Mouse (Mus musculus) forebrain, embryonic 11.5 days (tissue): Measurements from ENCODE around the gene Apob. TPM values are rescaled to one million over a fixed set of nuclear protein-coding genes. Genes with fewer than 3 reads are reported as not detected.

ENCODE experiments used
- ATAC-seq: fragments of 200-750 bp; cut with Nextera tagmentation; replicated peaks from 2 replicates; pipeline ENCODE4 v1.8.0; 2017; ENCODE audit warnings: moderate TSS enrichment; ENCODE audit not compliant: low FRiP score
- DNase-seq: peaks from one replicate; pipeline ENCODE4 v3.0.0-alpha.2; 2017; ENCODE audit warnings: low spot score
- H3K27ac ChIP-seq: fragments of 300-500 bp; sonication (generic); 2 replicates; pipeline ENCODE4 v1.5.1; 2014; ENCODE audit warnings: low read depth, low read length
- H3K27me3 ChIP-seq: fragments of 300-500 bp; sonication (generic); 2 replicates; pipeline ENCODE4 v1.6.1; 2014; ENCODE audit warnings: mild to moderate bottlenecking, low read length, mixed read lengths; ENCODE audit not compliant: control insufficient read depth, insufficient read depth
- H3K36me3 ChIP-seq: fragments of 300-500 bp; sonication (generic); 2 replicates; pipeline ENCODE4 v1.6.1; 2014; ENCODE audit warnings: mild to moderate bottlenecking, low read length, moderate library complexity, mixed read lengths; ENCODE audit not compliant: control insufficient read depth, insufficient read depth
- H3K4me1 ChIP-seq: fragments of 300-500 bp; sonication (generic); replicated peaks from 2 replicates; pipeline ENCODE4 v1.6.1; 2014; ENCODE audit warnings: low read length, mixed read lengths; ENCODE audit not compliant: control insufficient read depth, insufficient read depth
- H3K4me2 ChIP-seq: fragments of 300-500 bp; sonication (generic); 2 replicates; pipeline ENCODE4 v1.6.1; 2014; ENCODE audit warnings: low read depth, mild to moderate bottlenecking, low read length, moderate library complexity, mixed read lengths; ENCODE audit not compliant: severe bottlenecking
- H3K4me3 ChIP-seq: fragments of 300-500 bp; sonication (generic); 2 replicates; pipeline ENCODE4 v1.5.1; 2014; ENCODE audit warnings: low read depth, low read length
- H3K9ac ChIP-seq: fragments of 300-500 bp; sonication (generic); 2 replicates; pipeline ENCODE4 v1.6.1; 2014; ENCODE audit warnings: low read length
- H3K9me3 ChIP-seq: fragments of 300-500 bp; sonication (generic); 2 replicates; pipeline ENCODE4 v1.6.1; 2016; ENCODE audit warnings: low read length, mixed read lengths; ENCODE audit not compliant: control insufficient read depth
- WGBS: fragments of 180-500 bp; shearing (Covaris S2); extraction: QIAGEN DNeasy Blood & Tissue Kit; methylation state at CpG from one replicate; pipeline ENCODE4 v1.1.7; 2014; 5-methylcytosine and 5-hydroxymethylcytosine counted together
- polyA plus RNA-seq: library from polyadenylated mRNA; unstranded; fragments of >200 nt; fragmentation: Nextera tagmentation; extraction: Ambion mirVana; gene quantifications from 2 replicates; pipeline ENCODE4 v1.2.1, GENCODE M21; 2014

Gene Apob
- polyA plus RNA-seq: 0.09 TPM in 1 of 2 replicates, not detected in the other

GRCm38 (mm10) chr12:7977466-7978189 is at the start of gene Apob:
TSS of gene Apob (plus strand) at chr12:7977648.
- no peaks in the 10 kb centered on the region for H3K9me3 ChIP-seq
- ATAC-seq (0 out of 2 replicates have a peak, but pooled peaks have one; percentile 51), DNase-seq (peak; percentile 51)
- H3K27me3 ChIP-seq: no peaks in the 10 kb centered on the region
- no peaks in the 10 kb centered on the region for H3K4me1 ChIP-seq
- WGBS: 87% methylated on average over 20 of the region's 20 CpGs
- no peak within 1 kb of the TSS for H3K27ac ChIP-seq
- no peak within 1 kb of the TSS for H3K4me2 ChIP-seq
- H3K36me3 ChIP-seq: no peaks in the 10 kb centered on the region
- no peak within 1 kb of the TSS for H3K9ac ChIP-seq
- H3K4me3 ChIP-seq: no peak within 1 kb of the TSS

GRCm38 (mm10) chr12:7932405-7932920 is 45.0 kb upstream of the Apob start:
- no peak overlapping the region for H3K4me3 ChIP-seq
- no peak overlapping the region for H3K27ac ChIP-seq
- WGBS: 70% methylated on average over 4 of the region's 4 CpGs
- DNase-seq (no peak), ATAC-seq (no peak)
- no peak overlapping the region for H3K4me2 ChIP-seq
- H3K4me1 ChIP-seq: no peaks in the 10 kb centered on the region
- H3K36me3 ChIP-seq: no peaks in the 10 kb centered on the region
- no peaks in the 10 kb centered on the region for H3K9me3 ChIP-seq
- no peak overlapping the region for H3K9ac ChIP-seq
- H3K27me3 ChIP-seq: no peaks in the 10 kb centered on the region

- DNase-seq: no peak
- no peak for ATAC-seq
- Histone ChIP-seq H3K4me2 (no peak overlapping the region), H3K9me3 (no peaks in the 10 kb centered on the region), H3K4me1 (no peaks in the 10 kb centered on the region), H3K9ac (no peak overlapping the region), H3K27ac (no peak overlapping the region), H3K27me3 (no peaks in the 10 kb centered on the region), H3K4me3 (no peak overlapping the region), H3K36me3 (no peaks in the 10 kb centered on the region)
- 89% methylated on average over 9 of the region's 9 CpGs for WGBS
Measured at GRCm38 (mm10) chr12:7950098-7950745, 27.2 kb upstream of the Apob start.

GRCm38 (mm10) chr12:7958851-7959250 is 18.6 kb upstream of the Apob start:
- Histone ChIP-seq H3K36me3 (no peaks in the 10 kb centered on the region), H3K9ac (no peak overlapping the region), H3K9me3 (no peaks in the 10 kb centered on the region), H3K27ac (no peak overlapping the region), H3K4me2 (no peak overlapping the region), H3K27me3 (no peaks in the 10 kb centered on the region), H3K4me1 (no peaks in the 10 kb centered on the region), H3K4me3 (no peak overlapping the region)
- 83% methylated on average over 1 of the region's 1 CpGs for WGBS
- ATAC-seq: no peak
- DNase-seq: no peak

GRCm38 (mm10) chr12:7959310-7959918 is 18.0 kb upstream of the Apob start:
- Histone ChIP-seq H3K9ac (no peak overlapping the region), H3K27me3 (no peaks in the 10 kb centered on the region), H3K4me3 (no peak overlapping the region), H3K27ac (no peak overlapping the region), H3K36me3 (no peaks in the 10 kb centered on the region), H3K9me3 (no peaks in the 10 kb centered on the region), H3K4me1 (no peaks in the 10 kb centered on the region), H3K4me2 (no peak overlapping the region)
- 91% methylated on average over 6 of the region's 6 CpGs for WGBS
- ATAC-seq: no peak
- no peak for DNase-seq

- no peak overlapping the region for H3K4me3 ChIP-seq
- no peaks in the 10 kb centered on the region for H3K36me3 ChIP-seq
- H3K9ac ChIP-seq: no peak overlapping the region
- no peaks in the 10 kb centered on the region for H3K4me1 ChIP-seq
- no peak for DNase-seq
- H3K27ac ChIP-seq: no peak overlapping the region
- 87% methylated on average over 5 of the region's 5 CpGs for WGBS
- no peaks in the 10 kb centered on the region for H3K27me3 ChIP-seq
- ATAC-seq: no peak
- H3K4me2 ChIP-seq: no peak overlapping the region
- H3K9me3 ChIP-seq: no peaks in the 10 kb centered on the region
Measured at GRCm38 (mm10) chr12:7962314-7962927, 15.0 kb upstream of the Apob start.

GRCm38 (mm10) chr12:7967221-7967620 is 10.2 kb upstream of the Apob start:
- Histone ChIP-seq H3K9me3 (no peaks in the 10 kb centered on the region), H3K27me3 (no peaks in the 10 kb centered on the region), H3K36me3 (no peaks in the 10 kb centered on the region), H3K4me3 (no peak overlapping the region), H3K27ac (no peak overlapping the region), H3K4me1 (no peaks in the 10 kb centered on the region), H3K9ac (no peak overlapping the region), H3K4me2 (no peak overlapping the region)
- ATAC-seq (no peak), DNase-seq (no peak)
- WGBS: 95% methylated on average over 2 of the region's 2 CpGs

GRCm38 (mm10) chr12:7970301-7970700 is 7.1 kb upstream of the Apob start:
- no peak for ATAC-seq
- Histone ChIP-seq H3K9ac (no peak overlapping the region), H3K4me2 (no peak overlapping the region), H3K9me3 (no peaks in the 10 kb centered on the region), H3K27me3 (no peaks in the 10 kb centered on the region), H3K4me1 (no peaks in the 10 kb centered on the region), H3K27ac (no peak overlapping the region), H3K36me3 (no peaks in the 10 kb centered on the region), H3K4me3 (no peak overlapping the region)
- no peak for DNase-seq
- 82% methylated on average over 2 of the region's 2 CpGs for WGBS
